Mouse (Mus musculus) natural killer cell, adult 2 months (primary cell): ENCODE results near the gene Tnnt2.

Experiments
- DNase-seq, 2 experiments: peaks; one replicate each; pipeline ENCODE4 v3.0.0; 2022; ENCODE audit warnings: low spot score in 2 of 2

The Tnnt2 gene

GRCm38 (mm10) chr1:135818481-135819086 lies 17.6 kb upstream of the Tnnt2 start, which contains the start of gene Lad1:
Gene Lad1, plus strand, starts transcription at chr1:135818598.
- DNase-seq, result no peak

GRCm38 (mm10) chr1:135820071-135820470 lies 16.1 kb upstream of the Tnnt2 start:
- DNase-seq, result no peak

- DNase-seq, result no peak
These were observed 15.3 kb upstream of the Tnnt2 start for GRCm38 (mm10) chr1:135820736-135821364.

GRCm38 (mm10) chr1:135821780-135822179 lies 14.4 kb upstream of the Tnnt2 start:
- DNase-seq, result no peak

GRCm38 (mm10) chr1:135828918-135829317 lies 7.2 kb upstream of the Tnnt2 start:
- DNase-seq, result peak; percentile 27 to 35

- DNase-seq, result no peak
These were observed 1.8 kb upstream of the Tnnt2 start for GRCm38 (mm10) chr1:135834206-135834859.

GRCm38 (mm10) chr1:135834983-135835382 lies 1.2 kb upstream of the Tnnt2 start:
- DNase-seq, result no peak

- no peak for DNase-seq
These were observed 2.5 kb downstream of the Tnnt2 start for GRCm38 (mm10) chr1:135838626-135839025.

GRCm38 (mm10) chr1:135839065-135839464 lies 2.9 kb downstream of the Tnnt2 start:
- DNase-seq, result no peak

- no peak for DNase-seq
These were observed 4.7 kb downstream of the Tnnt2 start for GRCm38 (mm10) chr1:135840675-135841395.

GRCm38 (mm10) chr1:135843519-135844262 lies 7.5 kb downstream of the Tnnt2 start:
- no peak for DNase-seq

- DNase-seq, result no peak
These were observed 8.3 kb downstream of the Tnnt2 start for GRCm38 (mm10) chr1:135844481-135844880.

GRCm38 (mm10) chr1:135846632-135847031 lies 10.5 kb downstream of the Tnnt2 start:
- no peak for DNase-seq

GRCm38 (mm10) chr1:135847139-135847562 lies 11.0 kb downstream of the Tnnt2 start:
- DNase-seq, result peak; percentile 18 to 25

- DNase-seq, result no peak
These were observed 11.6 kb downstream of the Tnnt2 start for GRCm38 (mm10) chr1:135847611-135848351.

- no peak for DNase-seq
These were observed 14.8 kb downstream of the Tnnt2 start for GRCm38 (mm10) chr1:135850722-135851512.

GRCm38 (mm10) chr1:135852044-135852756 lies 16.0 kb downstream of the Tnnt2 start:
- DNase-seq, result no peak

GRCm38 (mm10) chr1:135853200-135853599 lies 17.0 kb downstream of the Tnnt2 start:
- no peak for DNase-seq

- no peak for DNase-seq
These were observed 18.6 kb downstream of the Tnnt2 start for GRCm38 (mm10) chr1:135854591-135855343.
